Mouse (Mus musculus): ENCODE data around the gene Ebf3. TPM values are rescaled to one million over a fixed set of nuclear protein-coding genes. Genes with fewer than 3 reads are reported as not detected.

Ebf3 gene
- total RNA-seq (2021) = 1 to 10 TPM; 6.1 to 7.5 TPM
- 5.0 and 6.0 TPM in 2 replicates for polyA plus RNA-seq (2012; rRNA removed)
- long read RNA-seq, partial matches to known transcripts = 0 of 1 reads
- long read RNA-seq, other reads (novel, unspliced or antisense) = 1 of 1 reads

DNA sequence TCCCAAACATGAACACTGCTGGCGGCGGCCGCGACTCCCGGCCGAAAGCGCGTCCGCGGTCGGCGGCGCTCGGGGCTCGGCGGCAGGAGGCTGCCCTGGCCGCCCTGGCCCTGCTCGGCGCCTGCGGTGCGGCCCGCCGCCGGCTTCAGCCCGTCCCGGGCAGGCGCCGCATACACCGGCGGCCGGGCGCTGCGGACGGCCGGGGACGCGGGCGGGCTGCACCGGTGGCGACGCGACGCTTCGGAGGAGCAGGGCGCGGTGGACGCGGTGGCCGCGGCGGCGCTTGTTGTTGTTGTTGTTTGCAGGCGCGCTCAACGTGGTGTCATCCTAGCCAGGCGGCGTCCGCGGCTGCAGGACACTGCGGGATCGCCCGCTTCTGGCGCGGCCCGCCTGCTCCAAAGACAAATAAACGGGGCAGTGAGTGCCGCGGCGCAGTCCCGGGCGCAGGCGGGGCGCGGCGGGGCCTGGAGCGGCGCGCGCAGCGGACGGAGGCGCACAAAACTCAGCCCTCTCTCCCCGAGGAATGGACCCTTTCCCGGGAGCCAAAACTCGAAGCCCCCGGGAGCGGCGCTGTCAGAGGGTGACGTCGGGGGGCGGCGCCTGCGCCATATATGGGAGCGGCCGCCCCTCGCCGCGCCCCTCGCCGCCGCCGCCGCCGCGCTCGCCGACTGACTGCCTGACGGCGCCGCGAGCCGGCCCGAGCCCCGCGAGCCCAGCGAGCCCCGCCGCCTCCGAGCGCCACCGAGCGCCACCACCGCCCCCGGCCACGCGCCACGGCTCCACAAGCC lies at the start of gene Ebf3:
TSS of gene Ebf3 (minus strand) at position 542 of the 788 bp plus-strand sequence.
- Histone ChIP-seq H3K79me2 (replicated peaks; ENCODE audit: control insufficient read depth, insufficient read depth, low read length) (no peaks in the 10 kb centered on the region), H3K4me3 (peak within 1 kb of the TSS; percentile 81), H3K27ac (peak within 1 kb of the TSS; percentile 92), H3K27me3 (ENCODE audit: control insufficient read depth, insufficient read depth, low read length) (peaks cover 7% of the 10 kb centered on the region), H3K9ac (ENCODE audit: low read depth, low read length) (peak within 1 kb of the TSS; percentile 87), H3K4me1 (ENCODE audit: control insufficient read depth, insufficient read depth, low read length) (peaks cover 1% of the 10 kb centered on the region), H3K36me3 (ENCODE audit: control insufficient read depth, insufficient read depth, low read length) (no peaks in the 10 kb centered on the region)
- intact Hi-C loops (cut with DNase I) = loop anchor here (5.0 to 10.0 kb wide), 2 partner anchors 462 to 1019 kb away; no protein-coding TSS in a partner anchor
- WGBS = under 1% methylated on average over 124 of the region's 127 CpGs
- TF ChIP-seq CTCF (IDR thresholded peaks at IDR 0.05) (no peak), POLR2A (IDR thresholded peaks at IDR 0.05; ENCODE audit: insufficient read depth, low read depth, low read length) (peak; percentile 81), EP300 (IDR thresholded peaks at IDR 0.05; ENCODE audit: insufficient read depth, low read depth, low read length) (0 out of 2 replicates have a peak, but pooled peaks have one; percentile 22)
- DNase-seq = peak; percentile 93 to 95

GRCm38 (mm10) chr7:137346860-137347259 lies 32.6 kb upstream of the Ebf3 start:
- H3K4me3 ChIP-seq = no peak overlapping the region
- no peak for TF ChIP-seq CTCF (IDR thresholded peaks at IDR 0.05)
- no peak for TF ChIP-seq EP300 (IDR thresholded peaks at IDR 0.05; ENCODE audit: insufficient read depth, low read depth, low read length)
- no peak for TF ChIP-seq POLR2A (IDR thresholded peaks at IDR 0.05; ENCODE audit: insufficient read depth, low read depth, low read length)

GRCm38 (mm10) chr7:137346068-137346467 lies 31.8 kb upstream of the Ebf3 start:
- Histone ChIP-seq H3K79me2 (replicated peaks; ENCODE audit: control insufficient read depth, insufficient read depth, low read length) (no peaks in the 10 kb centered on the region), H3K36me3 (ENCODE audit: control insufficient read depth, insufficient read depth, low read length) (no peaks in the 10 kb centered on the region), H3K9ac (ENCODE audit: low read depth, low read length) (no peak overlapping the region), H3K4me1 (ENCODE audit: control insufficient read depth, insufficient read depth, low read length) (no peaks in the 10 kb centered on the region; the same call in 1 of the 2 replicates), H3K27ac (no peak overlapping the region), H3K27me3 (ENCODE audit: control insufficient read depth, insufficient read depth, low read length) (no peaks in the 10 kb centered on the region), H3K4me3 (no peak overlapping the region)
- 53% methylated on average over 10 of the region's 10 CpGs for WGBS
- intact Hi-C loops (cut with DNase I) = no loop called here
- no peak for TF ChIP-seq EP300 (IDR thresholded peaks at IDR 0.05; ENCODE audit: insufficient read depth, low read depth, low read length)
- TF ChIP-seq CTCF (IDR thresholded peaks at IDR 0.05) = no peak
- no peak for TF ChIP-seq POLR2A (IDR thresholded peaks at IDR 0.05; ENCODE audit: insufficient read depth, low read depth, low read length)
- peak; percentile 33 to 34 for DNase-seq

More at GRCm38 (mm10) chr7:137346860-137347259, 32.6 kb upstream of the Ebf3 start:
- no peak overlapping the region for H3K9ac ChIP-seq (ENCODE audit: low read depth, low read length)
- no peaks in the 10 kb centered on the region for H3K79me2 ChIP-seq (replicated peaks; ENCODE audit: control insufficient read depth, insufficient read depth, low read length)
- H3K27ac ChIP-seq = no peak overlapping the region
- peak in 1 of 2 experiments; percentile 22 for DNase-seq
- WGBS = 63% methylated on average over 7 of the region's 7 CpGs
- H3K27me3 ChIP-seq (ENCODE audit: control insufficient read depth, insufficient read depth, low read length) = no peaks in the 10 kb centered on the region
- H3K36me3 ChIP-seq (ENCODE audit: control insufficient read depth, insufficient read depth, low read length) = no peaks in the 10 kb centered on the region
- no peaks in the 10 kb centered on the region; the same call in 1 of the 2 replicates for H3K4me1 ChIP-seq (ENCODE audit: control insufficient read depth, insufficient read depth, low read length)
- intact Hi-C loops (cut with DNase I) = no loop called here

DNA sequence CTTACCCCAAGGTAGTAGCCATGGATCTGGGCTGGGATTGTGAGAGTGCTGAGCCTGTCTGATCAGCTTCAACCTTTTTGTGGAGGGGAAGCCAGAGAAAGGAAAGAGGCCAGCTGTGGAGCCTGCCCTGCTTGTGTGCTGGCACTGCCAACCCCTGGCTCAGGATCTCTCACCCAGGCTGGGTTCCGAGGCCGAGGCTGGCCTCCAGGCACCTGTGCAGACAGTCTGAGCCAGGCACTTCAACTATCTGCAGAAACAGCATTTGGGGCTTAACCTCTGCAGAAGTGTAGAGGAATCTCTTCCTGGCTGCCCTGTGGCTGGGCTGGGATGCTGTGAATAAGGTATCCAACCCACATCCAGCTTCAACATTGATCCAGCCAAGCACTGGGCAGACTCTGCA lies 19.7 kb upstream of the Ebf3 start:
- H3K27ac ChIP-seq = no peak overlapping the region
- no peak overlapping the region for H3K9ac ChIP-seq (ENCODE audit: low read depth, low read length)
- H3K4me3 ChIP-seq = no peak overlapping the region
- DNase-seq = no peak
- no peaks in the 10 kb centered on the region for H3K79me2 ChIP-seq (replicated peaks; ENCODE audit: control insufficient read depth, insufficient read depth, low read length)
- intact Hi-C loops (cut with DNase I) = no loop called here
- H3K36me3 ChIP-seq (ENCODE audit: control insufficient read depth, insufficient read depth, low read length) = no peaks in the 10 kb centered on the region
- 86% methylated on average over 2 of the region's 2 CpGs for WGBS
- no peaks in the 10 kb centered on the region for H3K4me1 ChIP-seq (ENCODE audit: control insufficient read depth, insufficient read depth, low read length)
- no peak for TF ChIP-seq POLR2A (IDR thresholded peaks at IDR 0.05; ENCODE audit: insufficient read depth, low read depth, low read length)
- no peak for TF ChIP-seq CTCF (IDR thresholded peaks at IDR 0.05)
- no peak for TF ChIP-seq EP300 (IDR thresholded peaks at IDR 0.05; ENCODE audit: insufficient read depth, low read depth, low read length)
- no peaks in the 10 kb centered on the region; the same call in 1 of the 2 replicates for H3K27me3 ChIP-seq (ENCODE audit: control insufficient read depth, insufficient read depth, low read length)

GRCm38 (mm10) chr7:137322926-137323325 lies 8.7 kb upstream of the Ebf3 start:
- H3K27me3 ChIP-seq (ENCODE audit: control insufficient read depth, insufficient read depth, low read length) = peaks cover 13% of the 10 kb centered on the region
- H3K27ac ChIP-seq = no peak overlapping the region
- intact Hi-C loops (cut with DNase I) = loop anchor here (5.0 to 10.0 kb wide), 2 partner anchors 142 to 1171 kb away; no protein-coding TSS in a partner anchor
- H3K4me3 ChIP-seq = no peak overlapping the region
- H3K4me1 ChIP-seq (ENCODE audit: control insufficient read depth, insufficient read depth, low read length) = no peaks in the 10 kb centered on the region
- WGBS = 5% methylated on average over 21 of the region's 21 CpGs
- H3K9ac ChIP-seq (ENCODE audit: low read depth, low read length) = no peak overlapping the region; the same call in 1 of the 2 replicates
- no peak for DNase-seq
- TF ChIP-seq EP300 (IDR thresholded peaks at IDR 0.05; ENCODE audit: insufficient read depth, low read depth, low read length) (no peak), POLR2A (IDR thresholded peaks at IDR 0.05; ENCODE audit: insufficient read depth, low read depth, low read length) (no peak), CTCF (IDR thresholded peaks at IDR 0.05) (no peak)
- H3K36me3 ChIP-seq (ENCODE audit: control insufficient read depth, insufficient read depth, low read length) = no peaks in the 10 kb centered on the region
- no peaks in the 10 kb centered on the region for H3K79me2 ChIP-seq (replicated peaks; ENCODE audit: control insufficient read depth, insufficient read depth, low read length)

Measured in heart, adult 2 months (tissue).